Mouse (Mus musculus) forebrain, embryonic 12.5 days (tissue): ENCODE measurements at regions not wholly inside any gene's neighbourhood (a gene's known extent, or its start where the extent isn't known, plus 50 kb on each side); places are given as distances from the start of the nearest gene placed in this dataset.

Experiments
- ATAC-seq: fragments of 200-750 bp; cut with Nextera tagmentation; 2 replicates; pipeline ENCODE4 v1.8.0; 2017; ENCODE audit warnings: moderate TSS enrichment; ENCODE audit not compliant: low FRiP score
- H3K27ac ChIP-seq: fragments of 300-500 bp; sonication (generic); 2 replicates; pipeline ENCODE4 v1.5.1; 2016; ENCODE audit warnings: mild to moderate bottlenecking
- H3K27me3 ChIP-seq: fragments of 300-500 bp; sonication (generic); 2 replicates; pipeline ENCODE4 v1.6.1; 2016; ENCODE audit warnings: mild to moderate bottlenecking
- H3K36me3 ChIP-seq: fragments of 300-500 bp; sonication (generic); replicated peaks from 2 replicates; pipeline ENCODE4 v1.6.1; 2016; ENCODE audit warnings: mild to moderate bottlenecking
- H3K4me1 ChIP-seq: fragments of 300-500 bp; sonication (generic); 2 replicates; pipeline ENCODE4 v1.6.1; 2016
- H3K4me2 ChIP-seq: fragments of 300-500 bp; sonication (generic); 2 replicates; pipeline ENCODE4 v1.6.1; 2016; ENCODE audit warnings: mild to moderate bottlenecking, moderate library complexity
- H3K4me3 ChIP-seq: fragments of 300-500 bp; sonication (generic); replicated peaks from 2 replicates; pipeline ENCODE4 v1.5.1; 2016; ENCODE audit warnings: mild to moderate bottlenecking
- H3K9ac ChIP-seq: fragments of 300-500 bp; sonication (generic); 2 replicates; pipeline ENCODE4 v1.6.1; 2016; ENCODE audit warnings: mild to moderate bottlenecking
- H3K9me3 ChIP-seq: fragments of 300-500 bp; sonication (generic); 2 replicates; pipeline ENCODE4 v1.6.1; 2016
- WGBS: fragments of 180-500 bp; shearing (Covaris S2); methylation state at CpG from one replicate; pipeline ENCODE4 v1.1.7; 2016; 5-methylcytosine and 5-hydroxymethylcytosine counted together

- Histone ChIP-seq H3K27me3 (peaks cover 36% of the 10 kb centered on the region), H3K27ac (no peak overlapping the region; the same call in 1 of the 2 replicates), H3K9ac (no peak overlapping the region), H3K36me3 (no peaks in the 10 kb centered on the region), H3K4me2 (no peak overlapping the region), H3K4me3 (no peak overlapping the region), H3K9me3 (no peaks in the 10 kb centered on the region), H3K4me1 (peaks cover 16% of the 10 kb centered on the region; the same call in 1 of the 2 replicates)
- WGBS, result 30% methylated on average over 4 of the region's 4 CpGs
- no peak; the same call in 1 of the 2 replicates for ATAC-seq
Observed at GRCm38 (mm10) chr16:29861056-29861455, 203.1 kb upstream of the Hes1 start.

GRCm38 (mm10) chr16:29865075-29865740, 199.0 kb upstream of the Hes1 start:
- WGBS, result 87% methylated on average over 17 of the region's 17 CpGs
- no peak overlapping the region for H3K27ac ChIP-seq
- no peak overlapping the region for H3K9ac ChIP-seq
- peaks cover 10% of the 10 kb centered on the region; the same call in 1 of the 2 replicates for H3K4me1 ChIP-seq
- no peak overlapping the region for H3K4me3 ChIP-seq
- ATAC-seq, result no peak
- H3K9me3 ChIP-seq, result no peaks in the 10 kb centered on the region
- H3K36me3 ChIP-seq, result no peaks in the 10 kb centered on the region
- no peak overlapping the region for H3K4me2 ChIP-seq
- H3K27me3 ChIP-seq, result peaks cover 13% of the 10 kb centered on the region; the same call in 1 of the 2 replicates

DNA sequence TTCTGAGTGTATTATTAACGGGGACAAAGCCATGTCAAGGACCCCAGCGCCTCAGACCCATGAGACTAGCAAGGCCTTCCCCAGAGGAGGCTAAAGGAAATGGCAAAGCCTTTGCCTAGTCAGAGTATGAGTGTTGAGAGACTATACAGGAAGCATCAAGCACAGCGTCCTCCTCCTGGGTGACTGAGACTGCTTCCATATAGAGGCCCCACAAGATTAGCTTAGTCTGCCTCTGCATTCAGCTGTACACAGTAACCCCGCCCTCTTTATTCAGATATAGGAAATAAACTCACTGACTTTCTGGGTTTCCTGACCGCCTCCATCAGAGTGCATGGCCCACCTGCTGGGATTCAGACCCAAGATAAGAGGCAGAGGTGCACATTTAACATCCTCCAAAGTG, 192.8 kb upstream of the Hes1 start:
- Histone ChIP-seq H3K27me3 (peaks cover 3% of the 10 kb centered on the region; the same call in 1 of the 2 replicates), H3K9ac (no peak overlapping the region), H3K36me3 (no peaks in the 10 kb centered on the region), H3K9me3 (no peaks in the 10 kb centered on the region), H3K4me3 (no peak overlapping the region), H3K27ac (no peak overlapping the region), H3K4me1 (peaks cover 6% of the 10 kb centered on the region), H3K4me2 (no peak overlapping the region)
- ATAC-seq, result no peak
- WGBS, result 85% methylated on average over 5 of the region's 5 CpGs

- Histone ChIP-seq H3K4me2 (peak overlapping the region; percentile 9; the same call in 1 of the 2 replicates), H3K4me3 (no peak overlapping the region), H3K27ac (peak overlapping the region; percentile 27; the same call in 1 of the 2 replicates), H3K36me3 (no peaks in the 10 kb centered on the region), H3K4me1 (peaks cover 20% of the 10 kb centered on the region), H3K9me3 (no peaks in the 10 kb centered on the region), H3K27me3 (peaks cover 30% of the 10 kb centered on the region), H3K9ac (no peak overlapping the region)
- ATAC-seq, result peak; percentile 49; the same call in 1 of the 2 replicates
- WGBS, result 4% methylated on average over 8 of the region's 8 CpGs
Observed at GRCm38 (mm10) chr16:29876196-29876595, 188.0 kb upstream of the Hes1 start.

DNA sequence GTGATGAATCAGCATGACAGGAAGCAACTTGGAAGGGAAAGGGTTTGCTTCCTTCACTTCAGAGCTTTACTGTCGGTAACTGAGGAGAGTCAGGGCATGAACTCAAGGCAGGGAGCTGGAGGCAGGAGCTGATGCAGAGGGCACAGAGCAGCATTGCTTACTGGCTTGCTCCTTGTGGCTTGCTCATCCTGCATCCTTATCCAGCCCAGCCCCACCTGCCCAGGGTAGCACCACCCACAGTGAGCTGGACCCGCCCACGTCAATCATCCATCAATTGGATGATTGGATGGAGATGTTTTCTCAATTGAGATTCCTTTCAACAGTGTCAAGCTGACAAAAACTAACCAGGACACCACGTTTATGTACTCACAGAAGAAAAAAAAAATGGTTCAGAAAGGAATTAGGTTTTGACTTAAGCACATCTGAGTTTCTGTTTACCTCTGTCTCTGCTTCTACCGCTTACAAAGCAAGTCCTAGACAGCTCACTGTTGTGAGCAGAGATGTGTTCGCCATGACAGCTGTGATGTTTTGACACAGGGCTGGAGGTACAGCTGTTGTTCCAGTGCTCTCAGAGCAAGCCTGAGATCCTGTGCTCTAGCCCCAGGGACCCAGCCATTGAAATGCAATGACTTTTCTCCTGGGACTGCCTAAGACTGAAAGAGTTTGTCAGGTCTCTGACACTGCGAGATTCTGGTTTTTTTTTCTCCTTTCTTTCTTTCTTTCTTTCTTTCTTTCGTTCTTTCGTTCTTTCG, 186.6 kb upstream of the Hes1 start:
- H3K36me3 ChIP-seq, result no peaks in the 10 kb centered on the region
- WGBS, result 21% methylated on average over 10 of the region's 10 CpGs
- H3K27me3 ChIP-seq, result peaks cover 31% of the 10 kb centered on the region
- H3K9ac ChIP-seq, result no peak overlapping the region
- H3K4me2 ChIP-seq, result no peak overlapping the region
- H3K27ac ChIP-seq, result no peak overlapping the region
- ATAC-seq, result no peak
- H3K4me3 ChIP-seq, result no peak overlapping the region
- H3K9me3 ChIP-seq, result no peaks in the 10 kb centered on the region
- peaks cover 32% of the 10 kb centered on the region for H3K4me1 ChIP-seq

- Histone ChIP-seq H3K4me2 (no peak overlapping the region), H3K27ac (no peak overlapping the region), H3K36me3 (no peaks in the 10 kb centered on the region), H3K4me3 (no peak overlapping the region), H3K9ac (no peak overlapping the region), H3K9me3 (no peaks in the 10 kb centered on the region), H3K27me3 (peaks cover 31% of the 10 kb centered on the region), H3K4me1 (peaks cover 52% of the 10 kb centered on the region)
- WGBS, result 88% methylated on average over 6 of the region's 6 CpGs
- ATAC-seq, result no peak
Observed at GRCm38 (mm10) chr16:29879665-29880064, 184.5 kb upstream of the Hes1 start.

DNA sequence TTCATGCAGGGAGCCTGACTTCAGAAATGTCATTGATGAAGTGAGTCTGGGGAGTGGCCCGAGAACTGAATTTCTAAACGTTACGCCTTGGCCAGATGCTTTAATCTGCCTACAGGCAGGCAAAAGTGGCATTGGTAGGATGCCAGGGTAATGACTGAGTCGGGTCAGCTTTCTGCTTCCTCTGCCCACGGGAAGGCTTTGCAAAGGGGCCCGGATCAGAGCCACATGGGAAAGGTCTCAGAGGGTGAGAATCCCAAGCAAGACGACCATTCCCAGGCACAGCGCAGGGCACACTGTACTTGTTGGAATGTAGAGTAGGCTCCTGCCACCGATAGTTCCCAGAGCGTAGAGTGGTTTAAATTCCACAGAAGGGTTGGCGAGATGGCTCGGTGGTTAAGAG, 182.7 kb upstream of the Hes1 start:
- H3K36me3 ChIP-seq, result no peaks in the 10 kb centered on the region
- no peak overlapping the region for H3K9ac ChIP-seq
- no peak for ATAC-seq
- H3K27me3 ChIP-seq, result peaks cover 45% of the 10 kb centered on the region
- no peak overlapping the region for H3K4me3 ChIP-seq
- no peak overlapping the region for H3K4me2 ChIP-seq
- 41% methylated on average over 12 of the region's 12 CpGs for WGBS
- H3K27ac ChIP-seq, result 0 out of 2 replicates have a peak overlapping the region, but pooled peaks have one; percentile 42
- H3K4me1 ChIP-seq, result peaks cover 46% of the 10 kb centered on the region
- no peaks in the 10 kb centered on the region for H3K9me3 ChIP-seq

GRCm38 (mm10) chr16:29882226-29882972, 181.8 kb upstream of the Hes1 start:
- Histone ChIP-seq H3K4me3 (no peak overlapping the region), H3K4me2 (peak overlapping the region; percentile 29), H3K27ac (peak overlapping the region; percentile 77), H3K9ac (no peak overlapping the region), H3K36me3 (no peaks in the 10 kb centered on the region), H3K27me3 (peaks cover 43% of the 10 kb centered on the region), H3K4me1 (peaks cover 40% of the 10 kb centered on the region), H3K9me3 (no peaks in the 10 kb centered on the region)
- WGBS, result 6% methylated on average over 10 of the region's 10 CpGs
- peak; percentile 67; the same call in 1 of the 2 replicates for ATAC-seq

GRCm38 (mm10) chr16:29883252-29883992, 180.8 kb upstream of the Hes1 start:
- peak; percentile 81 for ATAC-seq
- H3K4me2 ChIP-seq, result peak overlapping the region; percentile 35
- peaks cover 49% of the 10 kb centered on the region for H3K27me3 ChIP-seq
- H3K9ac ChIP-seq, result no peak overlapping the region
- H3K9me3 ChIP-seq, result no peaks in the 10 kb centered on the region
- peak overlapping the region; percentile 77 for H3K27ac ChIP-seq
- H3K4me3 ChIP-seq, result no peak overlapping the region
- 5% methylated on average over 10 of the region's 10 CpGs for WGBS
- peaks cover 36% of the 10 kb centered on the region for H3K4me1 ChIP-seq
- no peaks in the 10 kb centered on the region for H3K36me3 ChIP-seq

DNA sequence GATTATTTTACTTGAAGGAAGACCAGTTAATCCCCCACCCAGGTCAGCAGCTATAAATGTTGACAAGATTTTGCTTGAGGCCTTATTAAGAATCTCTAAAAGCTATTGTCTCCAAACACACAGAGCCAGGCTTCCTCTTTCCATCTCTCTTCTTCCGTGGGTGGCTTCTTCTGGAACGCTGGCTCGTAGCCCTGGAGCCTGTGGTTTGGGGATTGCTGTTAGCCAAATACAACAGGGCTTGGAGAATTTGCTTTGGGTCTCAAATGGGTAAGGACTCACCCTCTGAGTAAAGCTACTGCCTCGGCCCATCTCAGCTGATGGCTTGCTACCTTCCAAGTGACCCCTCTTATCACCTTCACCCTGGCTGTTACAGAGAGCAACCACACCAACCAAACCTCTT, 179.3 kb upstream of the Hes1 start:
- WGBS, result 92% methylated on average over 4 of the region's 4 CpGs

GRCm38 (mm10) chr16:29886755-29887154, 177.4 kb upstream of the Hes1 start:
- H3K4me2 ChIP-seq, result no peak overlapping the region
- H3K27me3 ChIP-seq, result peaks cover 36% of the 10 kb centered on the region
- no peak overlapping the region for H3K27ac ChIP-seq
- no peaks in the 10 kb centered on the region for H3K9me3 ChIP-seq
- WGBS, result 91% methylated on average over 4 of the region's 4 CpGs
- no peak overlapping the region for H3K9ac ChIP-seq
- peaks cover 32% of the 10 kb centered on the region for H3K4me1 ChIP-seq
- no peaks in the 10 kb centered on the region for H3K36me3 ChIP-seq
- ATAC-seq, result no peak
- no peak overlapping the region for H3K4me3 ChIP-seq

More for the DNA sequence above, 179.3 kb upstream of the Hes1 start:
- Histone ChIP-seq H3K4me1 (peaks cover 41% of the 10 kb centered on the region), H3K27me3 (peaks cover 40% of the 10 kb centered on the region), H3K4me2 (no peak overlapping the region), H3K4me3 (no peak overlapping the region), H3K9ac (no peak overlapping the region), H3K36me3 (no peaks in the 10 kb centered on the region), H3K9me3 (no peaks in the 10 kb centered on the region), H3K27ac (no peak overlapping the region)
- ATAC-seq, result no peak
